Mouse (Mus musculus) cerebellum, postnatal 4 days (tissue): ENCODE measurements around the gene Nkd1.

Experiments used
- DNase-seq, 2 experiments: peaks; one replicate each; pipeline ENCODE4 v3.0.0; 2022; ENCODE audit warnings: low spot score in 2 of 2, mixed read lengths in 1 of 2

The Nkd1 gene

DNA sequence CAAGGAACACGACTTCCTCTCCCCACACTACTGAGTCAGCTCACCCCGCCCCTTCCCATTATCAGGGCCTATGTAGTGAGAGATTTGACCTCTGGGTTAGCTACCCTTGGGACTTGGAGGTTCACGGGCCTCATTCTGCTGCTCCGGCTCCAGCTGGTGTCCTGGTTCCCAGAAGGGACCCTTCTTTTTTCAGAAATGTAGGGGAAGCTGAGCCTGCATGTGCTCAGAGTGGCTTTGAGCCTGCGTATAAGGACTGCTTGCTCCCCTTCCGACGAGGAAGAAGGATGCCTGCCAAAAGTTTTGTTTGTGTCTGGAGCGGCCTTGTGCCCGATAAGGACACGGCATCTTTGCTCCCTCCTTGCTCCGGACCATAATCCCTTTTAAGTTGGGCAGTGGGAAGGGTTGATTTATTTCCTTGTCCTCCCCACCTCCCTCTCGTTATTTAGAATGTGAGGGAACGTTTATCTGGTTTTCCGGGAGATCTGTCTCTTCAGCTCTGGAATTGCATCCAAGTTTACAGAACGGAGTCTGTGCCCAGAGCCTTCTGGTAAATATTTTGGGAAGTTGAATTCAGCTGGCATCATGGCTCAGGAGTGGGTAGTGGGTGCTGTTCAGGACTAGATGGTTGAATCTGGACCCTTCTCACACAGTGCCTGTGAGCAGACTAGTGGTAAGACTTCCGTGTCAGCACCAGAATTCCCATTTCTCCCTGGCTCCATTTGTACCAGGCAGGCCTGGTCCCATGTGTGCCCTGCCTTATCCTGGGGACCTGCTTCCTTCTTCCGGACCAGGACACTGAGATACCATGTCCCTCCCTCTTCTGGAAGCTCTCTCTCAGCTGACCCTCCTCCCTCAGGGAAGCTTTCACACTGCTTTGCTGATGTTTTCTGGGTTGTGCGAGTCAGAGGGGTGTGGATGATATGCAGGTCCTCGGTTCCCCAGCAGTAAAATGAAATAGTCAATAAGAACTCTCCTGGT, 17.1 kb downstream of the Nkd1 start:
- no peak for DNase-seq

GRCm38 (mm10) chr8:88538976-88539371, 17.8 kb downstream of the Nkd1 start:
- no peak for DNase-seq

- DNase-seq: no peak
Observed at GRCm38 (mm10) chr8:88539963-88540362, 18.8 kb downstream of the Nkd1 start.

DNA sequence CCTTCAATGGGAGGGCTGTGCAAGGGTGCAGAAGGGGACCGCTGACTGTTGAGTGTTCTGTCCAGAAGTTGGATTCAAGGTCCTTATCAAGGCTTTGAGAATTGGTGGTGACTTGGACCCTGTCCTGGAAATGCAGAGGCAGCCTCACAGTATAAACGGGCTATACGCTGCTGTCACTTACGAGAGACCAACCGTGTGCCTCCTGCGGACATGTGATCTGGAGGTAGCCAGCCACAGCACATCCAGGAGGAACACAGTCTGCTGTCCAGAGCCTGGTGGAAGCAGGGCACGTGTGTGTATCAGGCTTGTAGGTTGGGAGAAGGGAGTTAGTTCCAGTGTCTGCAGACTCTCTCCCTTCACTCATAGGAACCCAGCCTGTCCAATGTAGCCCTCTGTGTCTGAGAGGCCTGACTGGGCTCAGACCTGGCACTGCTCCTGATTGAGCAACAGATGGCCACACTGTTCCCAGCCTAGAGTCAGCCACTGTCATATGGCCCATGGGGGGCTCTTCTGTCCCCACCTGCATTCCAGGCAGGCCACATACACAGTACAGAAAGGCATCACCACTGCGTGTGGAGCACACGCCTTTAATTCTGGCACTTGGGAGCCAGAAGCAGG, 21.6 kb downstream of the Nkd1 start:
- no peak for DNase-seq

DNA sequence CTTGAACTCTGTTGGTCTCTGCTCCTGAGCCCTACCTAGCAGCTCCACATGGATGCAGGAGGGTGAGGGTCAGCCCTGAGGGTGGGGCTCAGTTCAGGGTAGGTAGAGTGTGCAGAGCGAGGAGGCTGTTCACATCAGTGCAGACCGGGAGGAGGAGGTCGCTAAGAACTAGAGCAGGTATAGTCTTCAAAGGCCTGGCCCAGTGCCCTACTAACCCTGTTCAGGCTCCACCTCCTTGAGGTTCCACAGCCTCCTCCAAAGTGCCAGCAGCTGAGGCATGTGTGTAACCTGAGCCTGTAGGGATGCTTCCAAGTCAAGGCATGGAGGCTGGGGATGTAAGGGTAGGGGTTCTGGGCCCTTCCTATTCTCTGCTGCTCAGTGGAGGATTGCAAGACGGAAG, 23.5 kb downstream of the Nkd1 start:
- no peak for DNase-seq

- DNase-seq: no peak
Observed at GRCm38 (mm10) chr8:88545441-88545840, 24.3 kb downstream of the Nkd1 start.

GRCm38 (mm10) chr8:88546032-88546732, 25.0 kb downstream of the Nkd1 start:
- DNase-seq: no peak

DNA sequence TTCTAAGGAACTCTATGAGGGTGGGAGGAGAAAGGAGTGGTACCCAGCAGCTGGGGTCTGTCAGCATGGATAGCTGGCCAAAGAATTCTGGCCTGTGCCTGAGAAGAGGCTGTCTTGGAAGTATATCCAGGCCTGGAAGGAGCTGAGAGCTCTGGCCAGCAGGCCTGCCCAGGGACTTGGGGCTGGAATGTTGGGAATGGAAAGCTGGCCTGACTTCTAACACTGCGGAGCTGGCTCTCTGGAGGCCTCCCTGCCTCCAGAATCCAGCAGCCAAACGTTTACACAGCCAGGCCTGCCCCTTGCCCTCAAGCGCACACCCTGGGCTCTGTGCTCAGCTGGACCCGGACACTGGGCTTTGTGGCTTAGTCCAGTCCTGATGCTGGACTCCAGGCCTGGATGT, 34.5 kb downstream of the Nkd1 start:
- DNase-seq: no peak

DNA sequence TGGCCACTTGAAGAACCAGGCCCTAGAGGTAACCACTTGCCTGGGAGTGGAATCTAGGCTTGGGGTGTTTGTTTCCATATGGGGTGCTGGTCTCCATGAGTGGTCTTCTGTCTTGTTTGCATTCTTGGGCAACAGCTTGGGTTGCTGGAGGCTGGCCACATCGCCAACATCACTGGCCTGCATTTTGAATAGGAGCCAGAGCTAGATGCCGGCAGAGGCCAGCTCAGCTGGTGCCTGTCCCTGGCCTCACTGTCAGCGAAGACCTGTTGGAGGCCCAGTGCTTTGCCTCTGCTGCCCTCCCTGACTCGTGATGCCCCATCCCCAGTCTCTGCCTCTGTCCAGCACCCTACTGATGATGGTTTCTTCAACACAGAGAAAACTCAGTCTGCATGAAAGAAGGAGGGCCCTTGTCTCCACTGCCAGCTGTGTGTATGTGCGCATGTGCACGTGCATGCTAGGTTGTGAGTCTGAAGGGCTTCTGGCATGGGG, 38.9 kb downstream of the Nkd1 start:
- DNase-seq: no peak

DNA sequence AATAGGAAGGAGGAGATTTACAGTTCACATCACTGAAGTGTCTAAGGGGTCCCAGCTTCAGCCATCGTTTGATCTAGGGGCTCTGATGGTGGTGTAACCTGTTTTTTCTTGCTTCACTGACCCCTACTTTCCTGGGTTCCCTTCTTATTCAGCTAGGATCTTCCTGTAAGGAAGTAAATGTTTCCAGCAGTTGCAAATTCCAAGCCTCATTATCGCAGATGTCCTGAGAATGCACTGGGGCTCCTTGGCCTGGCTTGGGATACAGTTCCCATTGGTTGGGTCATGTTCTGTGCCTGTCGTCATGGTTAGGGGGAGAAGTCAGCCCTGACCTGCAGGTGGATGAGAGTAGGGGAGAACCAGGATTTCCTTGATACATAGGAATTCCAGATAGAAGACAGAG, 40.2 kb downstream of the Nkd1 start:
- no peak for DNase-seq

GRCm38 (mm10) chr8:88564256-88564903, 43.2 kb downstream of the Nkd1 start:
- DNase-seq: no peak

- DNase-seq: no peak
Observed at GRCm38 (mm10) chr8:88566119-88566518, 45.0 kb downstream of the Nkd1 start.

GRCm38 (mm10) chr8:88567314-88568121, 46.4 kb downstream of the Nkd1 start:
- DNase-seq: no peak

GRCm38 (mm10) chr8:88568211-88568610, 47.1 kb downstream of the Nkd1 start:
- no peak for DNase-seq

DNA sequence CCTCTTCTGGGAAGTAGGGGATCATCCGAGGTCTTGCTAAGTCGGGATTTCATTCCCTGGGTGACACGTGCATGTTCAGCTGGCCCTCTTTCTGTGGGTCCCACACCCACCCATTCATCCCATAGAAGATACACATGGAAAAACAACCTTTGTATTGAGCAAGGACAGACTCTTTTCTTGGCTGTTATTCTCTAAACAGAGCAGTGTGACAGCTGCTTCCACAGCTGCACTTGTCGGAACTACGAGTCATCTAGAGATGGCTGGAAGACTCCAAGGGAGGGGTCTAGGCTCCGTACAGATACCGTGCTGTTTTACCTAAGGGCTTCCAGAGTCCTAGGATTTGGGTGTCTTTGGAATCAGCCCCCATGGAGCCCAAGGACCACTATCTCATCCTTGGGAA, 48.2 kb downstream of the Nkd1 start:
- no peak for DNase-seq

GRCm38 (mm10) chr8:88570293-88570998, 49.3 kb downstream of the Nkd1 start:
- DNase-seq: no peak

- no peak for DNase-seq
Observed at GRCm38 (mm10) chr8:88571434-88572184, 50.5 kb downstream of the Nkd1 start.

GRCm38 (mm10) chr8:88572185-88572909, 51.2 kb downstream of the Nkd1 start:
- DNase-seq: no peak
